Mouse (Mus musculus) heart, adult 9 months (tissue): Measurements from ENCODE around the gene Zdhhc25.

Experiments
- DNase-seq, 2 experiments: peaks; one replicate each; pipeline ENCODE4 v3.0.0; 2022; ENCODE audit warnings: low spot score in 2 of 2

The Zdhhc25 gene

DNA sequence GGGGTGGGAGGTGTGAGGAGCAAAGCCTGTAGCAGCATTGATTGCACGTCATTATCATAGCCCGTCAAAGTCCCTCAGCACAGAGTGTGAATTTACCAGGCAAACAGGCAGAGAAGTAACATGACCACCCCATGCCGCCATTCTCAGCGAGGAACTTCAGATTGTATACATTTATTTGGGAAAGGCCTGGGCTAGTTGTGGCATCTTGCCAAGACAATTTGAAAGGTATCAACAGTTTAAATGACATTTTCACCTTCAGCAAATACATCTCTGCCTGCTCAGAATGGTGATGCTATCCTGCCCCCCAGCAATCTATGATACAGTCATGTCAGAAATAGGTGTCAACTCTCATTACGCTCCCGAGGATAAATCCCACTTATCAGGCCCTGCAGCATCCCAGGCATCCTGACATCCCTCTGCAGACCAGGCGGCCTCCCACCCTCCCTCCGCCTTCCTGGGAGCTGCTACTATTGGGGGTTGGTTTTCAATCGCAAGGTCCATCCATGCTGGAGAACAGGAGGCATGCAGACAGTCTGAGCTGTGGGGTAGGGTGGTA lies 28.8 kb downstream of the Zdhhc25 start:
- DNase-seq = no peak

DNA sequence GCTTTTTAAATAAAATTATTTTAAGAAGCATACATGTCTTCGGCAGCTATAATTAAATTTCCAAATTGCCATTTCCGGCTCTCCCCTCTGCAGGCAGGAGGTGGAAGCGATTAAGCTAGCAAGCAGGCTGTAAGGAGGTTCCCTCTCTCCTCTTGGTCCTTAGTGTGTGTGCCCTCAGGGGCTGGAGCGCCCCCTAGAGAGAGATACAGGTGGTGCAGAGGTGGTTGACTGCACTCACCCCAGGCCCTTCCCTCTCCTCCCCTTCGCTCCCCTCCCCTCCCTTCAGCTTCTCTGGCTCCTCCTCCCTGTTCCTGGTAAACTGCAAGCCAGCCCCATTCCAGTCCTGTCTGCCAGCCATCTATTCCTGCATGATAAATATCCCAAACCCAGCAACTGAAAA lies 35.1 kb downstream of the Zdhhc25 start:
- DNase-seq = no peak

GRCm38 (mm10) chr15:88651019-88651418 lies 50.9 kb downstream of the Zdhhc25 start:
- DNase-seq = peak in 1 of 2 experiments; percentile 11
